Comparison of ENCODE assay signal across 8 mouse cellular contexts in genomic region chr4:129818506-129819195, GRCm38 (mm10). TPM values are rescaled to one million over a fixed set of nuclear protein-coding genes. Genes with fewer than 3 reads are reported as not detected.
DNase-seq lines count a peak whose midpoint lies in the region; ATAC-seq lines count a peak whose summit lies in the region.

No protein-coding gene starts in this region.

- peak; percentile 20 for DNase-seq in gastrocnemius, postnatal 14 days
- DNase-seq in gastrocnemius, adult 8-10 months (ENCODE audit: low spot score in 2 of 2), result no peak
- peak; percentile 86 for DNase-seq in adrenal gland, adult 2 months
- DNase-seq in testis, postnatal 10 days (ENCODE audit: low spot score), result peak; percentile 55
- DNase-seq in layer of hippocampus, postnatal 36 days, result no peak
- no peak for DNase-seq in spleen, adult 12 weeks (ENCODE audit: low spot score)

- peaks cover 45% of the 10 kb centered on the region for H3K4me1 ChIP-seq in heart, embryonic 15.5 days (replicated peaks)
- peaks cover 48% of the 10 kb centered on the region for H3K4me1 ChIP-seq in limb, embryonic 15.5 days

- no peaks in the 10 kb centered on the region for H3K9me3 ChIP-seq in heart, embryonic 15.5 days (replicated peaks)
- H3K9me3 ChIP-seq in limb, embryonic 15.5 days, result no peaks in the 10 kb centered on the region

- intact Hi-C loops in gastrocnemius, postnatal 14 days (cut with DNase I; ENCODE audit: low total_unique reads), result no loop called here

- WGBS in heart, embryonic 15.5 days, result 51% methylated on average over 10 of the region's 10 CpGs
- 48% methylated on average over 10 of the region's 10 CpGs for whole genome bisulfite sequencing in limb, embryonic 15.5 days

- no peaks in the 10 kb centered on the region for H3K36me3 ChIP-seq in heart, embryonic 15.5 days
- H3K36me3 ChIP-seq in limb, embryonic 15.5 days, result no peaks in the 10 kb centered on the region

- H3K27ac ChIP-seq in heart, embryonic 15.5 days, result peak overlapping the region; percentile 97
- peak overlapping the region; percentile 91 for H3K27ac ChIP-seq in limb, embryonic 15.5 days

- no peak overlapping the region for H3K9ac ChIP-seq in heart, embryonic 15.5 days
- H3K9ac ChIP-seq in limb, embryonic 15.5 days, result no peak overlapping the region

- 0 out of 2 replicates have a peak overlapping the region, but pooled peaks have one; percentile 75 for H3K4me2 ChIP-seq in heart, embryonic 15.5 days
- peak overlapping the region; percentile 85; the same call in 1 of the 2 replicates for H3K4me2 ChIP-seq in limb, embryonic 15.5 days

- no peak overlapping the region for H3K4me3 ChIP-seq in heart, embryonic 15.5 days
- H3K4me3 ChIP-seq in limb, embryonic 15.5 days, result no peak overlapping the region

- no peak for ATAC-seq in heart, embryonic 15.5 days (replicated peaks; ENCODE audit: insufficient number of reproducible peaks, insufficient read depth, low FRiP score, low read depth)
- ATAC-seq in limb, embryonic 15.5 days (ENCODE audit: insufficient number of reproducible peaks, low FRiP score, low TSS enrichment, low read depth), result no peak

- no peaks in the 10 kb centered on the region for H3K27me3 ChIP-seq in heart, embryonic 15.5 days
- H3K27me3 ChIP-seq in limb, embryonic 15.5 days, result no peaks in the 10 kb centered on the region

RNA-seq across cellular contexts. Expression of gene Ptp4a2, which starts 7.6 kb away (rescaled TPM):
- total RNA-seq in gastrocnemius, postnatal 14 days (2021), result 100 to 1,000 TPM; 515 to 580 TPM
- 100 to 1,000 TPM; 663 to 813 (median 803) TPM for total RNA-seq in gastrocnemius, adult 8-10 months (2022)
- total RNA-seq in adrenal gland, adult 2 months (2021), result 100 to 1,000 TPM; 378 to 409 TPM
- 41.0 and 48.2 TPM in 2 replicates for polyA plus RNA-seq in adrenal gland, adult 2 months (2012; rRNA removed)
- 347 and 442 TPM in 2 replicates for polyA plus RNA-seq in heart, embryonic 15.5 days (2015; fragmentation: Nextera tagmentation; extraction: Ambion mirVana)
- 339 and 355 TPM in 2 replicates for polyA plus RNA-seq in limb, embryonic 15.5 days (2015; fragmentation: Nextera tagmentation; extraction: Ambion mirVana)
- total RNA-seq in layer of hippocampus, postnatal 36 days (2021), result 100 to 1,000 TPM; 139 to 141 TPM

Comparison
In these comparisons a context has a peak if more than half of its experiments do, and no peak if none do; other contexts are left out.
1. DNase-seq: peak in gastrocnemius, postnatal 14 days (single experiment), adrenal gland, adult 2 months (single experiment) and testis, postnatal 10 days (single experiment); none in gastrocnemius, adult 8-10 months (0 of 2), layer of hippocampus, postnatal 36 days (0 of 2) and spleen, adult 12 weeks (single experiment).